Mouse (Mus musculus): ENCODE data around the gene Ctnnbip1.
"Not testable (repeated sequence)": the region's sequence is repeated elsewhere in the genome, so short reads cannot be mapped to it uniquely, and the experiment has no call there.

Gene Ctnnbip1

DNA sequence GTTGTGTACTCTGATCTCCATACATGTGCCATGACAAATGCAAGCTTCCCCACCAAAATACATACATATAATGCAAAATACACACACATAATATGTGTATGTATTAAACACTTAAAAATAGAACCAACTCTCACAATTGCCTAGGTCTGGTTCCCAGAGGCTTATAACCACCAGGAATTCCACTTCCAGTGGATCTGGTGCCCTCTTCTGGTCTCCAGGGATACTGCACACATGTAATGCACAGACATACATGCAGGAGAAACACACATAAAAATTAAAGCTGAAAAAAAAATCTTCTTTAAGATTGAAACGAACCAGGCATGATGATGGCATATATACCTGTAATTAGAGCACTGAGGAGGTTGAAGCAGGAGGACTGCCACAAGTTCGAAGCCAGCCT lies 73.5 kb downstream of the Ctnnbip1 start:
- no peak for DNase-seq

GRCm38 (mm10) chr4:149594913-149595581 lies 77.0 kb downstream of the Ctnnbip1 start:
- DNase-seq, result no peak

DNA sequence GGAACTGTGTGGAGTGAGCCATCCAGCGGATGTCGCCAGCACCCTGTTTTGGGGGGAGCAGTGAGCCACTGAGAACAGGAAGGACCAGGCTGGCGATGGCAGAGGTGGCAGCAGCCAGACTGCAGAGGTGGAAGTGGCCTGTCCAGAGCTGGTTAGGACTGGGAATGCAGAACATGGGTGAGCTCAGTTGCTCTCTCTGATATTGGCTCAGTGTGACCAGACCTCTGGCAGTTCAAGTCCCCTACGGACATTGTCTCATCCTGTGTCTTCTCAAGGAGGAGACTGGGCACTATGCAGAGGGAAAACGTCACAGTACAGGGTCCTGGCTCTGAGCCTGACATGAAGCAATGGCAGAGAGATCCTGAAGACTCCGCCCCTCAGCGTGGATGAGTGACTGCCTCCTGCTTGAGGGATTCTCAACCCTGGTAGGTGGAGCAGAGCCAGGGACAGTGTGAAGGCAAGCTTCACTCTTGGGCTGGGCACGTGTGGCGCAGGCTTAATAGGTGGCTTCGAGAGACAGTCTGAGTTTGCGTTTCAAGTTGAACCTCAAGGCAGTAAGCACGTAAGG lies 79.7 kb downstream of the Ctnnbip1 start:
- DNase-seq, result no peak

DNA sequence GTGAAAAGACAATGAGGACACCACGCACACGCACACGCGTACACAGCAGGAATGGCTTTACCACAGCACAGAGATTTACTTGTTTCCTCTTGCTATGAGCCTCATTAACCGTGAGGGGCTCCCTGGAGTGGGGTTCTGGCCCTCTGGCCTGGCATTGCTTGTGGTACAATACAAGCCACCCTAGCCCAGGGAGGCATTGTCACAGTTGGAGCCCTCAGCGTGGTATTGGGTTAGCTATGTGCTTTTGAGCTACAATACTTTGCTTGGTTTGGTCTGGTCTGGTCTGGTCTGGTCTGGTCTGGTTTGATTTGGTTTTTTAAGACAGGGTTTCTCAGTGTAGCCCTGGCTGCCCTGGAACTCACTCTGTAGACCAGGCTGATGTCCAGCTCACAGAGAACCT lies 81.5 kb downstream of the Ctnnbip1 start:
- no peak for DNase-seq

GRCm38 (mm10) chr4:149600130-149600529 lies 82.1 kb downstream of the Ctnnbip1 start:
- DNase-seq, result no peak

DNA sequence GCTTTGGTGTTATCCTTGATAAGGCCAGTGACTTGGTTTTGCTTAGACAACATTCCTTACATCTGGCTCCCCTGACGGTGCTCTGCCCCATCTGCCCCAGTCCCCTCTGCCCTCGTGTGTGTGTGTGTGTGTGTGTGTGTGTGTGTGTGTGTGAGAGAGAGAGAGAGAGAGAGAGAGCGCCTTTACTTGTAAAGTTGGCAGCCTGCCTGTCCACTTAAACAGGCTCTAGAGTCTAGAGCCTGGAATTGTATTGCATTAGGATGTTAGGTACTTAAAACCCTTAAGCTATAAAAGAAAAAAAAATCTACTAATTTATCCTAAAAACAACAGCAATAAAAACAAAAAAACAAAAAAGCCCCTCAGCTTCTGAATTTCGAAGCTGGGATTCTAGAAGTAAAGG lies 83.4 kb downstream of the Ctnnbip1 start:
- no peak for DNase-seq

GRCm38 (mm10) chr4:149602236-149602635 lies 84.2 kb downstream of the Ctnnbip1 start:
- DNase-seq, result no peak

DNA sequence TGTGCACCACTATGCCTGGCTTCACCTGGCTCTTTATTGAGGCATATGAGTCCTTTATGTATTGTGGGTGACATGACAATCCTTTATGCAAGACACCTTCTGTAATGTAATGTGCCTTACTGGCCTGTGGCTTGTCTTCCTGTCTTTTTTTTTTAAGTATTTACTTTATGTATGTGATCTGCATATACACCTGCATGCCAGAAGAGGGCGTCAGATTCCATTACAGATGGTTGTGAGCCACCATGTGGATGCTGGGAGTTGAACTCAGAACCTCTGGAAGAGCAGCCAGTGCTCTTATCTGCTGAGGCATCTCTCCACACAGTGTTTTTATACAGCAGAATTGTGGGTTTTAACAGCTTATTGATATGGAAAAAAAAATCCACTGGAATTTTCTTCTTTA lies 85.8 kb downstream of the Ctnnbip1 start:
- DNase-seq, result no peak

DNA sequence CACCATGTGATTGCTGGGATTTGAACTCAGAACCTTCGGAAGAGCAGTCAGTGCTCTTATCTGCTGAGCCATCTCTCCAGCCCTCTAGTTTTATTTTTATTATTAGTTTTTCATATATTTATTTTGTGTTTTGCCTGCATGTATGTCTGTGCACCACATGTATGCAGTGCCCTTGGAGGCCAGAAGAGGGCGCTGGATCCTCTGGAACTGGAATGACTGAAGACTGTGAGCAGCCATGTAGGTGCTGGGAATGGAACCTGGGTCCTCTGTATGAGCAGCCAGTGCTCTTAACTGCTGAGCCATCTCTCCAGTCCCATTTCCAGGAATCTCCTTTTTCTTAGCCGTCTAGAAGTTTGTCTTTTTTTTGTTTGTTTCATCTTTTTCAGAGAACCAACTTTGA lies 86.5 kb downstream of the Ctnnbip1 start:
- no peak for DNase-seq

DNA sequence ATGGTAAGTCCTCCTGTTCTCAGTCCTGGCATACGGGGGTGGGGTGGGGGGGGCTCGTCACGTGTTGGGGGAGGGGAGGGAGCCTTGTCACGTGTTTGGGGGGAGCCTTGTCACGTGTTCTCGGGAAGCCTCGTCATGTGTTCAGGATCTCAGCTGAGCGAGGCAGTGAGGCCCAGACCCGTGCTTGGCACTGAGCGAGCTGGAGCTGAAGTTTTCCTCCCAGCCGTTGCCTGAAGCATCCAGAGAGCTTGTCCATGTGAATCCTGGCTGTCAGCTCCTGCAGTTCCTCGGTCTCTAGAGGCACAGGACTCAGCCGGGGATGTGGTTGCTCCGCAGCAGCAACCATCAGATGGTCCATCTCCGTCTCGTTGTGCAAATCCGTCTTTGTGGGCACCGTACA lies 88.0 kb downstream of the Ctnnbip1 start:
- DNase-seq, result no peak

DNA sequence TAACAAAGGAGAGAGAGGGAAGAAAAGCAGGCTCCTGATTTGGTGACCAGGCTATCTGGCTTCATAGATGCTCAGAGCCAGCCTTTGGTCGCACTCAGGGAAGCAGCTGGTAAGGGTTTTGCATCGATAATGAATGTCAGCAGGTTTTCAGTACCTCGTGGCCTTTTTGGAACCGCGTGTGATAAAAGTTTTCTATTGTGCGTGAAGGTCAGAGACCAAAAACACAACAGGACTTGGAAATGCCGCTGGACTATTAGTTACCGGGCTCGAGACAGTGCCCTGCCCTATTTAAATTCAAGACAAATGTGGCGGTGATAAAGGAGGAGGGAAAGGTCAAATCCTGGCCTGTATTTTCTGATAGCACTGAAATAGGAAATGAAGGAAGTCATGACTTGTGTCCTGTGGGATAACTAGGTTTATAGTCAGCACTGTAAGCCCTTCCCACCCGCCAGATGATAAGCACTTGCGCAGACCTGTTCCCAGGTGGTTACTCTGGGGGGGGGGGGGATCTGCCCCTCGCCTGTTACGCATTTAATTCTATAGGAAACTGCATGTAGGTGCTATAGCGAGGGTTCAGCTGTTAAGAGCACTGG lies 88.8 kb downstream of the Ctnnbip1 start:
- DNase-seq, result no peak

- no peak for DNase-seq
These were observed 89.7 kb downstream of the Ctnnbip1 start for GRCm38 (mm10) chr4:149607591-149608308.

DNA sequence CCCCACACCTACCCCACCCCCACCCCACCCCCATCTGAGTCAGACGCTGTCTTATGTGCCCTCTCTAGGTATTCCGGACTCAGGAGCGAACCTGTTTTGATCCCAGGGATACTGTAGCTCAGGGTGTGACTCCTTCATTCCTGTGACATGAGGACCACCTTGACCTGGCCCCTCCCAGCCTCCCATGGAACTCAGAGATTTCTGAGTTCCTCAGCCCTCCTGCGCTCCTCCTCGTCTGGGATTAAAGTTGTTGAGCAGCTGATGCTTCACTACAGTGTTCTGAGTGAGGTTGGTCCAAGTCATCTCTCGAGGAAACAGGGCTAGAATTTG lies 90.2 kb downstream of the Ctnnbip1 start:
- no peak for DNase-seq

DNA sequence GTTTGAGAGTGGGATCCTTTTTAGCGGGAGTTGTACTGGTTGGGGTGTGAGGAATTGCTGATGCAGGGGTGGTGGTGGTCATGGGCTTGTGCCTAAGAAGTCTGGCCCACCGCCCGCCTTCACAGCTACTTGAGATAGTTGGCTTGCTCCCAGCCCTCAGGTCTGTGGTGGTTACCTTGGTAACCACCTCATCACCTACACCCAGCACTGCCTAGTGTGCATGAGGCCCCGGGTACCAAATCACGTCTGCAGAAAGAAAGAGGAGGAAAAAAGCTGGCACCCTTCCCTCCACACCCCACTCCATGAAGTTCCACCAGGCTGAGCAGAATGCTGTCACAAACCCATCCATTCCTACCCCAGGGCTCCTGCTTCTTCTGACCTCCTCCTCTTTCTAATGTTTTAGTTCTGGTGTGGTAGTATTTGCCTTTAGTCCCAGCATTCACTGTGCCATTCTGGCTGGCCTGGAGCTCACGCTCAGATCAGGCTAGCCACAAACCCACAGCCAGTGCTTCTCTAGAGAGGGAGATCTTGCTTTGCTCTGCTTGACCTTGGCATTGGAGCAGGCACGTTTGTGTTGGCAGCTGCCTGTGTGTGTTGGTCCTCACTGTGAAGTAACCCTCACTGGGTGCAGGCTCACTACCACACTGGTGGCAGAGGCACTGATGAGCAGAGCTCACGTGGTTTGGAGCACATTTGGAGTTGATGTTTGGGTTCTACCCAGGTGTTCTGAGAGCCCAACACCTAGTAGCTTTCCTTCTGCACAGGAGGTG lies 91.4 kb downstream of the Ctnnbip1 start:
- no peak for DNase-seq

DNA sequence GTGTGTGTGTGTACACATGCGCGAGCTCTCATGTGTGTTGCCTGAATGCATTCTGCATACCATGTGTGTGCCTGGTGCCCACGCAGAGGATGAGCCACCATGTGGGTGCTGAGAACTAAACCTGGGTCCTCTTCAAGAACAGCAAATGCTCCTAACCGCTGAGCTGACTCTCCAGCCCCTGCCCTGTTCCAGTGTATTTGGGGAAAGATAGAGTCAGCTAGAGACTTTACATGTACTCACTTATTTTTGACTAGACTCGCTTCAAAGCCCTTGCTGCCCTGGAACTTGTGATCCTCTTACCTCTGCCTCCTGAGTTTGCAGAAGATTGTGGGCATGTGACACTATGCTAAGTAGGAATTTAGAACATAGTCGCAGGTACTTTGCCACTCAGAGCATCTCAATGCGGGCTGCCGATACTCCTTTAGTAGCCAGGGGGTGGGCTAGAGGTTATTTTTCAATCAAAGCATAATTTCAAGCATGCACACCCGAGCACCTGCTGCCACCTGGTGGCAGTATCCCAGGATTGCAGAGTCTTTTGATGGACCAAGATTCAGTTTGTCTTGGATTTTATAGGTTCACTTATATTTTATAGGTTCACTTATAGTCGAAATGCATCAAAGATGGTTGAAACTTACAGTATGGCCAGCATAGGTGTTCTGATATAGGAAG lies 93.5 kb downstream of the Ctnnbip1 start:
- DNase-seq, result peak; percentile 45

DNA sequence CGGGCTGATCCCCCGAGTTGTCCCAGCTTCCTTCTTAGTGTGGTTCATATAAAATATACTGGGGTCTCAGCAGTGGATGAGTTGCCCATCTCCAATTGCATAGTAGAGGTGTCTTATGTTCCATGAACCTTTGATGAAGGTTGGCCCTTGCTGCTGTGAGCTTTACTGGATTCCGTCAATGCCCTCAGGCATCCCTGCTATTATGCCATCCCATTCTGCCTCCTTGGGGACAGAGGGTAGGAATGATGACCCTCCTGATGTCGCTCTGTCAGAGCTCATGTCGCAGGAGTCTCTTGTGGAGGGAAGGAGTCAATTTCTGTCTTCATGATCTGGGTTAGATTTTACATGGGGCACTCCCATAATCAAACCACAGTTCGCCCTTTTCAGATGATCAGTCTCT lies 95.5 kb downstream of the Ctnnbip1 start:
- not testable (repeated sequence) for DNase-seq

DNA sequence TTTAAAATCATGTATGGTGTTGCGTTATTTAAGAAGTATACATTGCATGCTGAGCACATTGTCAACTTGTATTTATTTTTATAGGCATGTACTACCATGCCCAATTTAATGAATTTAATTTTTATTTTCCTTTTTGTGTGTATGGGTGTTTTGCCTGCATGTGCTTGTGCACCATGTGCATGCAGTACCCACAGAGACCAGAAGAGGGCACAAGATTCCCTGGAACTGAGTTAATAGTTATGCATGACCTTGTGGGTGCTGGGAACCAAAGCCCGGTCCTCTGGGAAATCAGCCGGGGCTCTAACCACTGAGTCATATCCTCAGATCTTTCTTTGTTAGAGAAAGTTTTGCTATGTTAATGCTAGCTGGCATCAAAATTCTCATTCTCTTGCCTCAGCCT lies 96.8 kb downstream of the Ctnnbip1 start:
- DNase-seq, result no peak
